Mouse (Mus musculus) intestine, embryonic 15.5 days (tissue): ENCODE results near the gene Them7. TPM values are rescaled to one million over a fixed set of nuclear protein-coding genes. Genes with fewer than 3 reads are reported as not detected.

Source experiments
- ATAC-seq: fragments of 200-750 bp; cut with Nextera tagmentation; 2 replicates; pipeline ENCODE4 v1.8.0; 2017; ENCODE audit warnings: moderate TSS enrichment, moderate library complexity
- H3K27ac ChIP-seq: fragments of 300-500 bp; sonication (generic); 2 replicates; pipeline ENCODE4 v1.5.1; 2015; ENCODE audit warnings: mild to moderate bottlenecking, inconsistent platforms
- H3K27me3 ChIP-seq: fragments of 300-500 bp; sonication (generic); replicated peaks from 2 replicates; pipeline ENCODE4 v1.6.1; 2015; ENCODE audit warnings: inconsistent platforms
- H3K36me3 ChIP-seq: fragments of 300-500 bp; sonication (generic); 2 replicates; pipeline ENCODE4 v1.6.1; 2015; ENCODE audit warnings: inconsistent platforms
- H3K4me1 ChIP-seq: fragments of 300-500 bp; sonication (generic); replicated peaks from 2 replicates; pipeline ENCODE4 v1.6.1; 2015; ENCODE audit warnings: inconsistent platforms
- H3K4me2 ChIP-seq: fragments of 300-500 bp; sonication (generic); replicated peaks from 2 replicates; pipeline ENCODE4 v1.6.1; 2015; ENCODE audit warnings: mild to moderate bottlenecking, inconsistent platforms
- H3K4me3 ChIP-seq: fragments of 300-500 bp; sonication (generic); replicated peaks from 2 replicates; pipeline ENCODE4 v1.5.1; 2015; ENCODE audit warnings: inconsistent platforms
- H3K9ac ChIP-seq: fragments of 300-500 bp; sonication (generic); 2 replicates; pipeline ENCODE4 v1.6.1; 2015; ENCODE audit warnings: inconsistent platforms
- H3K9me3 ChIP-seq: fragments of 300-500 bp; sonication (generic); 2 replicates; pipeline ENCODE4 v1.6.1; 2016; ENCODE audit warnings: inconsistent platforms
- WGBS: fragments of 180-500 bp; shearing (Covaris S2); methylation state at CpG from one replicate; pipeline ENCODE4 v1.1.7; 2015; 5-methylcytosine and 5-hydroxymethylcytosine counted together
- polyA plus RNA-seq: library from polyadenylated mRNA; unstranded; fragments of >200 nt; fragmentation: Nextera tagmentation; extraction: Ambion mirVana; gene quantifications from 2 replicates; pipeline ENCODE4 v1.2.1, GENCODE M21; 2015

The Them7 gene
- polyA plus RNA-seq: 1.0 and 1.7 TPM in 2 replicates

DNA sequence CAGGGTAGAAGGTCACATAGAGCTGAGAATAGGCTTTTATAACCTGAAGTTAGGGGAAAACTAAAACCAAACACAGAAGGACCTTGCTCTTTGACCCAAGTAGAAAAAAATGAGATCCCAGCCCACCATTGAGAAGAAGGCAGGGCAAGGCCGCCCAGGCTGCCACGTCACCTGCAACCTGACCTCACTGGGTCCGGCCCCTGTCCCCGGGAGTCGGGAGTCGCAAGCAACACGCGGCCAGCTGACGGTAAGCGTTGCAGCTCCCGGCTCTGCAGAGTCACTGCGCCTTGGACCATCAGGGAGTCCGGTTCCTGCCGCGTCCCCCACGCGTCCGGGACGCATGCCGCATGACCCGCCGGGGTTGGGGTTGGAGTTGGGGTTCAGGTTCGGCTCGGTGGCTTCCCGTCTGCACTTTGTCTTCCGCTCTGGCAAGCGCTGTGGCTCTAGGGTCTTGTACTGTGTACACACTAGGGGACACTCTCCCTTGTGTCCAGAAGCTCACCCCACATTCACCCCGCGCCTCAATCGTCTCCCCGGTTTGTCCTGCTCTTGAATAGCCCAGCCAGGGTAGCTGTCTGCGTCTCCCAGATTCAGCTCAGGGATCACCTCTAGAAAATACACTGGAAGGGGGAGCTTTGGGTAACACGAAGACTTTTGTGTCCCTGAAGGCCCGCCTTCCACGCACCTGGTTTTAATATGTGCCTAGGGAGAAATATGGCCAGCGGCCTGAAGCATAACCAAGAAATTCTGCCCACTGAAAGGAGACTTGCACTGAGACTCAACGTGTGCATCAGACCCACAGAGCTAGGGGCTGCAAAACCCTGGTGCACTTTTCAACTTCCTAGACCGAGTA, at the start of gene Them7:
Gene Them7 (plus strand): TSS at position 187 of the 853 bp plus-strand sequence.
- H3K4me2 ChIP-seq: peak within 1 kb of the TSS; percentile 75
- no peaks in the 10 kb centered on the region for H3K27me3 ChIP-seq
- peak within 1 kb of the TSS; percentile 31 for H3K4me3 ChIP-seq
- peaks cover 13% of the 10 kb centered on the region; the same call in 1 of the 2 replicates for H3K4me1 ChIP-seq
- WGBS: 10% methylated on average over 38 of the region's 38 CpGs
- peak; percentile 90 for ATAC-seq
- peak within 1 kb of the TSS; percentile 8; the same call in 1 of the 2 replicates for H3K9ac ChIP-seq
- no peaks in the 10 kb centered on the region for H3K36me3 ChIP-seq
- H3K27ac ChIP-seq: no peak within 1 kb of the TSS
- no peaks in the 10 kb centered on the region for H3K9me3 ChIP-seq

DNA sequence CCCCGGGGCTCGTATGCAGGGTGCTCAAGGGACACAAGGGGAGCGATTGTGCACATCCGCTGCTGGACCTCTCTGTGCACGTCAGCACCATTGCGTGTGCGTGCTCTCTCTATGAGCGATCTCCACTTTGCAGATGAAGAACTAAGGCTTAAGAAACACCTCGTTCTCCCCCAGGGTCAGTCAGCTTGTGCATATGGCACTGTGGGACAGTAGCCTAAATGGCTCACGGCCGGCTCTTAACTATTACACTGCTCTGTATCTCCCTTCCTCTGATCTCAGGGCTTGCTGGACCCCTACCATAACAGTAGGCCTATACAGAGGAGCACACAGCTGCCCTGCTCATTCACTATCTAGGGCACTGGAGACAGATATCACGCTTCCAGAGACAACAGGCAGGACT, 45.2 kb upstream of the Them7 start:
- no peaks in the 10 kb centered on the region for H3K27me3 ChIP-seq
- H3K9me3 ChIP-seq: no peaks in the 10 kb centered on the region
- no peak overlapping the region for H3K27ac ChIP-seq
- no peak overlapping the region for H3K4me3 ChIP-seq
- no peak overlapping the region for H3K4me2 ChIP-seq
- no peak overlapping the region for H3K9ac ChIP-seq
- ATAC-seq: no peak
- no peaks in the 10 kb centered on the region for H3K4me1 ChIP-seq
- H3K36me3 ChIP-seq: no peaks in the 10 kb centered on the region
- 83% methylated on average over 12 of the region's 12 CpGs for WGBS

DNA sequence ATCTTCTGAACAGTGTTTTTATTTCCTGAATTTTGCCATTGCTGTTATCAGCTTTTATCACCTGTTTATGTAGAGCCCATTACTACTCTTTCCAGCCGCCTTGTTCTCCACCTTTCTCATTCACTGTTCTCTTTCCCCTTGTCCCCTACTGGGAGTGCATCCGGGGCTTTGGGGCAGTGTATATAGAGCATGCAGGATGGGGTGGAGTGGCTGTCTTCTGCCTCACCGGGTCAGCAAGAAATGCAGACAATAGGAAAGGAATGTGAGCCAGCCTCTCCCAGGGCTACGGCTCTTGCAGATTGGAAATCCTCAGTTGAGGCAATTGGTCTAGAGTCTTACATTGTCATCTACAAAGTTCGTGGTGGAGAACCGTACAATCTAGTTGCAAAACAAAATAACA, 41.6 kb upstream of the Them7 start:
- Histone ChIP-seq H3K9me3 (no peaks in the 10 kb centered on the region), H3K4me1 (no peaks in the 10 kb centered on the region), H3K36me3 (no peaks in the 10 kb centered on the region), H3K27ac (no peak overlapping the region), H3K9ac (no peak overlapping the region), H3K27me3 (no peaks in the 10 kb centered on the region), H3K4me2 (no peak overlapping the region), H3K4me3 (no peak overlapping the region)
- ATAC-seq: no peak
- 37% methylated on average over 6 of the region's 6 CpGs for WGBS

DNA sequence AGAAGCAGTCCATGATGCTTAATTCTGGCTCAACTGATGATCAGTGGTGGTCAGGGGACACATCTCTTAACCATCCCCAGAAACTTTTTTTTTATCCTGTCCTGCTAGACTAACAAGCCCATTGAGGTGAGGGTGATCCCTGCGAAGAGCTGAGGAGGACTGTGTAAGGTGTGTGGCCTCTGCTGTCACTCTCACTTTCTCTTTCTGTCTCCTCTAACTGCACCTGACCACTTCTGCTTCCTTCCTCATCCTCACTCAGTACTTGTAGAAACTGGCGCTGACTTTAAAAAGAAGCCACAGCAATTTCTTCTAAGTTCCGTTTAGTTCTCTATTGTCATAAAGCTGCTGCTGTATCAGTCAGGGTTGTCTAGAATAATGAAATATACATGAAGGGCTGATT, 39.0 kb upstream of the Them7 start:
- Histone ChIP-seq H3K4me1 (no peaks in the 10 kb centered on the region), H3K4me3 (no peak overlapping the region), H3K27ac (no peak overlapping the region), H3K27me3 (no peaks in the 10 kb centered on the region), H3K4me2 (no peak overlapping the region), H3K9me3 (no peaks in the 10 kb centered on the region), H3K9ac (no peak overlapping the region), H3K36me3 (no peaks in the 10 kb centered on the region)
- WGBS: 87% methylated on average over 3 of the region's 3 CpGs
- ATAC-seq: no peak

DNA sequence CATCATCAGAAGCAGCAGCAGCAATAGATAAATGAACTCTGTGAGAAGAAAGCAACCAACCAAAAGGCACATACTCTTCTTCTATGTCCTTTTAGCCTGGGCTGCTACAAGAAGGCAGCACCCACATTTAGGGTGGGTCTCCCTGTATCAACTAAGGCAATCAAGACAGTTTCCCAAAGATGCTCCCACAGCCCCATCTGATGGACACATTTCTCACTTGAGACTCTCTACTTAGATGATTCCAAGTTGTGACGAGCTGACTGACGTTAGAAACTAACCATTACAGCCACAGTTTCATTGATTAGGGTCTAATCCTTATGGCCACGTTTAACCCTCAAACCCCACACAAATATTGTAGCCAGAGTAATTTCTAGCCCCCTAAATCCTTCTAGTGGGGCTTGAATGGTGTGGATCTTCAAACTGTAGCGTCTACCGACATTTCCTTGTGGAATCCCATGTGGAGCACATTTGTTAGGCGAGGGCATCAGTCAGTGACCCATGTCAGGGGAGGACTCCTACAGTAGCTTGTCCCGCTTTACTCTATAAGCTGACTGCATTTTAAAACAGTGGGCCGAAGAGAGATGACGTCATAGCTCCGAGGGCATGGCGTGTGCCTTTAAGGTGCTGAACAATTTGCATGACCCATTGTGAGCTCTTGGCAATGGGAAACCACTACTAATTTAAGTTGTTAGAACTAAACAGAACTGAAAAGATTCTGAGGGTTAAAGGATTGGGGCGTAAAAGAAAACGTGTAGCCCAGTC, 38.2 kb upstream of the Them7 start:
- H3K9ac ChIP-seq: no peak overlapping the region
- no peaks in the 10 kb centered on the region for H3K27me3 ChIP-seq
- H3K4me3 ChIP-seq: no peak overlapping the region
- no peaks in the 10 kb centered on the region for H3K36me3 ChIP-seq
- no peak overlapping the region for H3K4me2 ChIP-seq
- H3K4me1 ChIP-seq: no peaks in the 10 kb centered on the region
- no peak overlapping the region for H3K27ac ChIP-seq
- no peaks in the 10 kb centered on the region for H3K9me3 ChIP-seq
- ATAC-seq: no peak
- WGBS: 81% methylated on average over 13 of the region's 13 CpGs

DNA sequence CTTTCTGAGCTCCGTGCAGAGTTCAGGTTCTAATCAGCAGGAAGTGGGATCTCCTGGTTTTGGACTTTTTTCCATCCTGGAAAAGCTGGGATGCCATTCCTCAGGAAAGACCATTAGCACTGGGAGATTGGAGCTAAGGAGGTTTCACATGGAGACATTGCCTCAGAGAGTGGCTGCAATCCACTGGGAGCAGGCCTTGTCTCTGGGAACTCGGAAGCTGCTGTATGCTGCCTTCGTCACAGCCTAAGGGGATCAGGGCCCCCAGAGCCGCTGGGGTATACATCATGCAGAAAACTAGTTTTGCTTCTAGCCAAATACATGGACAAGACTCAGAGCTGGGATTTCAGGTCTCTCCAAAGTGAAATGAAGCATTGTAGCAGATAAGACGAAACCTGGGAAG, 37.5 kb upstream of the Them7 start:
- H3K4me3 ChIP-seq: no peak overlapping the region
- H3K36me3 ChIP-seq: no peaks in the 10 kb centered on the region
- no peak for ATAC-seq
- H3K4me2 ChIP-seq: no peak overlapping the region
- H3K4me1 ChIP-seq: no peaks in the 10 kb centered on the region
- H3K27ac ChIP-seq: no peak overlapping the region
- H3K27me3 ChIP-seq: no peaks in the 10 kb centered on the region
- WGBS: 69% methylated on average over 5 of the region's 5 CpGs
- no peaks in the 10 kb centered on the region for H3K9me3 ChIP-seq
- H3K9ac ChIP-seq: no peak overlapping the region

DNA sequence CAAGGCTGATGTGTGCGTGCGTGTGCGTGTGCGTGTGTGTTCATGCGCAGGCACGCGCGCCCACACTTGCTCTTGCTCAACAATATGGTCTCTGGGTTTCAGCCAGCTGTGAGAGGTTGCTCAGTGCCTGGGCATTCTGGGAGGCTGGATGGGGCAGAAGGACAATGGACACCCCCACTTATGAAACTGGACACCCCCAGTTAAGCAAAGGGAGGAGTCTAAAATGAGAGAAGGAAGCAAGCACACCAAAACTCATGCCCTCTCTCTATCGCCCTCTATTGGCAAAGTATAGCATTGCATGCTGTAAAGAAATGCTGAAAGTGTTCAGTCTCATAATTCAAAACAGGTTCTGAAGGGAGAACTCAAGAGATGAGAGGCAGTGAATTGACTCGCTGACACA, 35.9 kb upstream of the Them7 start:
- 80% methylated on average over 10 of the region's 10 CpGs for WGBS
- no peak for ATAC-seq
- no peaks in the 10 kb centered on the region for H3K9me3 ChIP-seq
- no peak overlapping the region for H3K4me3 ChIP-seq
- no peak overlapping the region for H3K27ac ChIP-seq
- H3K4me2 ChIP-seq: no peak overlapping the region
- no peaks in the 10 kb centered on the region for H3K27me3 ChIP-seq
- H3K9ac ChIP-seq: no peak overlapping the region
- no peaks in the 10 kb centered on the region for H3K36me3 ChIP-seq
- H3K4me1 ChIP-seq: no peaks in the 10 kb centered on the region

DNA sequence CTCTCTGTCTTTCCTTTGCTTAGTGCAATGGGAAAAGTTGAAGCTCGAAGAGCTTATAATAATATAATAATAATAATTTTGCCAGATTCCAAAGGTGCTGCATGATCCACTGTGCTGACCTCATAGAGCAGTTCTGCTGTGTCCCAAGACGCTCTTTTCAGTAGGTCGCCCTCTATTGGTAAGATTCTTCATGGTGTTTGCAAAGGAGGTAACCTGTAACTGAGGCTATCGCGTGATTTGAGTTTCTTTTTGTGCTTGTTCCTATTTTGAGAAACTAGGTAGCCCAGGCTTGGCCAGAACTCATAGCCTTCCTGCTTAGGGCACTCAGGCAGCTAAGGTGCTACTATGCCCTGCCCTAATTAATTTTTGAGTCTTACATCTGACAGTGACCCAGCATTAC, 34.8 kb upstream of the Them7 start:
- Histone ChIP-seq H3K36me3 (no peaks in the 10 kb centered on the region), H3K27me3 (no peaks in the 10 kb centered on the region), H3K4me3 (no peak overlapping the region), H3K27ac (no peak overlapping the region), H3K9ac (no peak overlapping the region), H3K9me3 (no peaks in the 10 kb centered on the region), H3K4me1 (no peaks in the 10 kb centered on the region), H3K4me2 (no peak overlapping the region)
- 42% methylated on average over 5 of the region's 5 CpGs for WGBS
- no peak for ATAC-seq

DNA sequence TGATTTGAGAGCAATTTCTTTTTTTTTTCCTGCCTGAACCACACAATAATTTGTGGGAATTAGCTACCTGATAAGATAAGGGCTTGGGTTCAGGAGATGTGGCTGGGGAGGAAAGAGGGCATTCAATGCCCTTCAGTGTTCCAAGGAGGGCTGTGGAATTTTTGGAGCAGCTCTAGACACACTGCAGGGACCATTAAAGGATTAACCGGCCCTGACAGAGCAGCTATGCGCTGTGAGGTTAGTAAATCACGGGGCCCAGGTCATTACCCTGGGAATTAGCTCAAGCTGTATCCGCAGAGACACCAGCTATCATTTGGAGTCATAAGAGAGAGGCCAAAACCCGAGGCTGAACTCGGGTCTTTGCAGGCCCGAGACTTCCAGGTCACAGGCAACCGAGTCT, 24.0 kb upstream of the Them7 start:
- Histone ChIP-seq H3K4me1 (no peaks in the 10 kb centered on the region), H3K4me2 (no peak overlapping the region), H3K4me3 (no peak overlapping the region), H3K27me3 (no peaks in the 10 kb centered on the region), H3K9ac (no peak overlapping the region), H3K9me3 (no peaks in the 10 kb centered on the region), H3K27ac (no peak overlapping the region), H3K36me3 (no peaks in the 10 kb centered on the region)
- 10% methylated on average over 8 of the region's 8 CpGs for WGBS
- ATAC-seq: 0 out of 2 replicates have a peak, but pooled peaks have one; percentile 63

DNA sequence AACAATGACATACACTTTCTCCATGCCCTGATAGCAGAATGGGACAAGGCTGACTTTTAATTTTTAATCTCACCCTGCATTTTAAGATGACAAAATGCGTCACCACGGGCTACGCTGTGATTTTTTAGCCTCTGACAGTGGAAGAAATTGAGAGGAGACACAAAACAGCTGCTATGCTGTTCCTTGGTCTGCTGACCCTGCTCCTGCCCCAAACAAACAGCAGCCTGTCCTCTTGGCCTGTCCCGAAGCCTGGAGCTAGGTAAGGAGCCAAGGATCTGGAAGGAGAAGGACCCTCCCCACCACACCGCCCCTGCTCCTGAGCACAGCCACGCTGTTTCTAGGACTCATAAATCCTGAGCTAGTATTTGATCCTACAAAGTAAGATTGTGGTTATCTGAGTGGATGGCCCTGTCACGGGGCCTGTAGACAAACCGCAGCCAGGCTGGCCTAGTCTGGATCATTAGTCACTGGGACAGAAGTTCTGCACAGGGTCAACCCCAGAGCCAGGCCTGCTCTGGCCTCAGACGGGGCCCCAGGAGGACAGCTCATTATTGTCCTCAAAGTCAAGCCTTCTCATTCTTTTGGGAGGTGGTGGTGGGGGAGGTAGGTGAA, 17.5 kb upstream of the Them7 start:
- peak; percentile 36 for ATAC-seq
- Histone ChIP-seq H3K4me2 (no peak overlapping the region), H3K9me3 (no peaks in the 10 kb centered on the region), H3K9ac (no peak overlapping the region), H3K4me3 (no peak overlapping the region), H3K27me3 (no peaks in the 10 kb centered on the region), H3K27ac (no peak overlapping the region), H3K4me1 (0 out of 2 replicates have a peak, but pooled peaks cover 5% of the 10 kb centered on the region), H3K36me3 (no peaks in the 10 kb centered on the region)
- 32% methylated on average over 9 of the region's 9 CpGs for WGBS

DNA sequence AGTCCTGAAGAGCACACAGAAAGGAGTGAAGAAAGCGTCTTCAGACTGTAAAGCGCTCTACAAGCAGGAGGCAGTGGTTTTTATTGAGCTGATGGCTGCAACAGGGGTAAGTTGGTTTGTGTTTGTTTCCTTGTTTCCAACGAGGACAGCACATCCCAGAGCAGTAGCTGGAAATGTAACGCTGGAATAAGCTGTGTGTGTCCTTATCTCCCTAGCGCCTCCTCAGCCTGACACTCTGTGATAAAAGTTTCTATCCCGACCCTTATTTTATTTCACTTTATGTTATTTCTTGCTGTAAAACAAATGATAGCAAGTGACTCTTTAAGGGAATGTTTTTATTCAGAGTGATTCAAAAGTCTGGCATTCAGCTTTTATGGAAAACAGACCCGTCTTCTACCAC, 11.3 kb upstream of the Them7 start:
- Histone ChIP-seq H3K9ac (no peak overlapping the region), H3K4me1 (0 out of 2 replicates have a peak, but pooled peaks cover 7% of the 10 kb centered on the region), H3K4me3 (no peak overlapping the region), H3K4me2 (no peak overlapping the region), H3K9me3 (no peaks in the 10 kb centered on the region), H3K27ac (no peak overlapping the region), H3K27me3 (no peaks in the 10 kb centered on the region), H3K36me3 (no peaks in the 10 kb centered on the region)
- 46% methylated on average over 7 of the region's 7 CpGs for WGBS
- no peak for ATAC-seq

DNA sequence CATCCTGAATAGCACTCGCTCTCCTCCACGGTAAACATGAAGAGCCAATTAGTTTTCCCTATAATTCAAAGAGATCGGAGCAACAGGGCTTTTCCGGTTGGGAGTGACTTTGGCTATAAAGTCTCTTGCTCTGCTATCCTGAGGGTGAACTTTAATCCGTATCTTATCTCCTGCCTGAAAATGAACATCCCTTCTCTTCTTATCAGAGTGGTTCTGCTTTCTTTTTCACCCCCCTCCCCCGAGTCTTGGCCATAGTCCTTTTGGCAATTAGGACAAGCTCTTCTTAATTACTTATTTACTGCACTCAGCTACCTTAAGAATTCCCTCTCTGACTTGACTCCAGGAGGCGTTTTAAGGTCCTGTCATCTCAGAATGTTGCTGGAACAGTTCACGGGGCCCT, 8.2 kb upstream of the Them7 start:
- Histone ChIP-seq H3K4me1 (0 out of 2 replicates have a peak, but pooled peaks cover 7% of the 10 kb centered on the region), H3K9ac (no peak overlapping the region), H3K36me3 (no peaks in the 10 kb centered on the region), H3K4me2 (no peak overlapping the region), H3K27me3 (no peaks in the 10 kb centered on the region), H3K27ac (no peak overlapping the region), H3K4me3 (no peak overlapping the region), H3K9me3 (no peaks in the 10 kb centered on the region)
- WGBS: 25% methylated on average over 8 of the region's 8 CpGs
- ATAC-seq: peak; percentile 61
